Mouse (Mus musculus): ENCODE data around the gene Fzr1.

Fzr1 gene

DNA sequence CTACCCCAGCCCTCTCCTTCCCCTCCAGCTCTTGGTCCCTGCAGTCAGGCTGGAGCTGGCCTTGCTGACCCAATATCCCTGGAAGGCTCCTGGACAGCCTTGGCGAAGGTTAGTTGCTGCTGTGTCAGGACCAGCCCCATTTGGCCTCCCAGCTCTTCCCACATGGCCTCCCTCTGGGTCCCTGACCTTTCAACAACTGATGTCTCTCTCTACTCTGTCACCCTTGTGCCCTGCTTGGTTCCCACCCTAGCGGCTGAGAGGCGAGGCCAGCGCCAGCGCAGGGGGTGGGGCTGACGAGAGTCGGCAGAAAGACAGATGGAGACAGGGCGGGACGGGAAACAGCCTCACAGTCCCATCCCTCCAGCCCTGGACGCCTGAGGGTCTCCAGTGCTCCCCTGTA is 49.9 kb downstream of the Fzr1 start, which contains the start of gene Tbxa2r:
TSS of gene Tbxa2r (plus strand) at position 346 of the 400 bp plus-strand sequence.
- DNase-seq (ENCODE audit: low read depth) = no peak

DNA sequence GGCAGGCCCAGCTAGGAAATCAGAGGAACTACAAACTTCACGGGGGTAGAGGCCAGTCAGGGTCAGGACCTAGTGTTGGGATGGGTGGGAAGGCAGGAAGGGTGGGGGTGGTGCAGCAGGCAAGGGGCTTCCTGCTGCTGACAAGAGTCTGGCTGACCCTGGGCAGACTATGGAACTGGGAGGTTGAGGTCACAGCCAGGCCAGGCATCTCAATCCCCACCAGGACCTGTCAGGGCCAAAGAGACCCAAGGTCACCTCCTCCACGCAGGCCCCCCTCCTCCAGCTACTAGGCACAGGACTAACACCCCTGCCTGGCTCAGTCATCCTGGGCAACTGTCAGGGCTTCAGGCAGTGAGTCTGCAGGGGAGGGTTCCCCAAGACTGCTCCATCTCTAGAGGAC is 50.4 kb downstream of the Fzr1 start:
- DNase-seq (ENCODE audit: low read depth) = no peak

DNA sequence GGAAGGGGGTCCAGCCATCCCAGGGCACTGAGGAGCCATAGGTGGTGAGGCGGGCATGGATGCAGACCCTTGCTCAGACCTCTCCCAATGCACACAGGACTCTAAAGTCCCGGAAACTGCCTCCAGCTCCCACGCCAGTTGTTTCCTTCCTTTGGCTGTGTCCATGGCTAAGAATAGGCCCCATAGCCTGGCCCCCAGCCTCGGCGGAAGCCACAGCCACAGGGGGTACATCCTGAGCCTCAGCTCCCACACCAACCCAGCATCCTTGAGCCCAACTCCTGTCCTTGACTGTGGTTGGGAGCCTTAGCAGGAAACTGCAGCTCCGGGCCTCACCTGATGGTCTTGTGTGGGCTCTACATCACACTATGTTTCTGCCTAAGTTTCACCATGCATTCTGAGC is 51.5 kb downstream of the Fzr1 start:
- DNase-seq (ENCODE audit: low read depth) = no peak

DNA sequence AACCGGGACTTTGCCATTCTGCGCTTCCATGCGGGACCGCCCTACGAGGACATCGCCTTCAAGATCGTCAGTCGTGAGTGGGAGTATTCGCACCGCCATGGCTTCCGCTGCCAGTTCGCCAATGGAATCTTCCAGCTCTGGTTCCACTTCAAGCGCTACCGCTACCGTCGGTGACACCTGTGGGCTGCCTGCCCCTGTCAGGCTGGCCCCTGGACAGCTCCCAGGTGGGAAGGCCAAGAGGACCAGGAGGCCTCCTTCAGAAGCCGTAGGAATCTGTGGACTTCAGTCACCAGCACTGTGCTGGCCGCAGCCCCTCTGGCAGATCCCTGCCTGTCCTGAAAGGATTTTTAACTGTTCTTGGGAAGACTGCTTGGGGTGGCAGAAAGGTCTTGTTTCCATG is 52.5 kb downstream of the Fzr1 start:
- DNase-seq (ENCODE audit: low read depth) = no peak

DNA sequence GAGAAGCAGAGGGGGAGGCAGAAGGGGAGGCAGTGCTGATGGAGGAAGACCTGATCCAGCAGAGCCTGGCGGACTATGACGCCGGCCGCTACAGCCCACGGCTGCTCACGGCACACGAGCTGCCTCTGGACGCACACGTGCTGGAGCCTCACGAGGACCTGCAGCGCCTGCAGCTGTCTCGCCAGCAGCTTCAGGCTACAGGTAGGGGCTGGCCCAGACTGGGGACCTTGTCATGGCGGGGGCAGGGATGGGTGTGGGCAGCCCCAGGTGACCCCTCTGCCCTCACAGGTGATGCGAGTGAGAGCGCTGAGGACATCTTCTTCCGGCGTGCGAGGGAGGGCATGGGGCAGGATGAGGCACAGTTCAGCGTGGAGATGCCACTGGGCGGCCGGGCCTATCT is 53.1 kb downstream of the Fzr1 start:
- no peak for DNase-seq (ENCODE audit: low read depth)

DNA sequence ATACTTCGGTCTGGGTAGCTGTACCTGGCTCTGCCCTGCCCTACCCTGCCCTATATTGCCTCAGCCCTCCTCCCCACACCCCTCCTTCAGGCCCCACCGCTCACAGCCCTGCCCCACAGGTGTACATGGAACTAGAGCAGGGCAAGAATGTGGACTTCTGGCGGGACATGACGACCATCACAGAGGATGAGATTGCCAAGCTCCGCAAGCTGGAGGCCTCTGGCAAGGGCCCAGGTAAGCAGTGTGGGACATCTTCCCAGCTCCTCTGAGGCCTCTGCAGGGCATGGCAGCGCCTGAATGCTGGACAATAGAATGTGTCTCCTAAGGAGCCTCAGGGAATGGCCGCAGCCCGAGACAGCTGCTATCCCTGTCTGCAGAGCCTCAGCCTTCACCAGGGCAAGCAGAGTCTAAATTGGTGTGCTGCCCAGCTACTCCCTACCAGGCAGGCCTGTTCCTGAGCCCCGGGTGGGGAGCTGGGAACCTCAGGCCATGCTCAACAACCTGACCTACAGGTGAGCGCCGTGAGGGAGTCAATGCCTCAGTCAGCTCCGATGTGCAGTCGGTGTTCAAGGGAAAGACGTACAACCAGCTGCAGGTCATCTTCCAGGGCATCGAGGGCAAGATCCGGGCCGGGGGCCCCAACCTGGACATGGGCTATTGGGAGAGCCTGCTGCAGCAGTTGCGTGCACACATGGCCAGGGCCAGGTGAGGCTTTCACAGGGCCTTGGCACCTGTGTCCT is 54.4 kb downstream of the Fzr1 start:
- DNase-seq (ENCODE audit: low read depth) = no peak

DNA sequence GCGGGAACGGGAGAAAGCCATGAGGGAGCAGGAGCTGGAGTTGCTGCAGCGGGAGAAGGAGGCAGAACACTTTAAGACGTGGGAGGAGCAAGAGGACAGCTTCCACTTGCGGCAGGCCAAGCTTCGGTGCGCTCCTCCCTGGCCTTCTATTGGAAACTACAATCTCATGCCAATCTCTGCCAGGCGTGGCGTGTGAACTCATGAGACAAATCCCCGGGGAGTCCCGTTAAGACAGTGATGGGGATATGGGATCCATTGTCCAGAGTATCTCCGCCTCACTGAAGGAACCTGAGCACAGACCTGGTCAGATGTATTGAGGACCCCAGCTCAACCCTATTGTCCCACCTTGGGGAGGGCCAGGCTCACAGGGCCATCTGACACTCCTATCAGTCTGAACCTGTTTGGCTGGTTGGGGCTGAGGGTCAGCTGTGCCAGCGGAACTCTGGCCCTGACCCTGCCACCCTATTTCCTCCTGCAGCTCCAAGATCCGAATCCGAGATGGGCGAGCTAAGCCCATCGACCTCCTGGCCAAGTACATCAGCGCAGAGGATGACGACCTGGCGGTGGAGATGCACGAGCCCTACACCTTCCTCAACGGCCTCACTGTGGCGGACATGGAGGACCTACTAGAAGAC is 55.1 kb downstream of the Fzr1 start:
- no peak for DNase-seq (ENCODE audit: low read depth)

DNA sequence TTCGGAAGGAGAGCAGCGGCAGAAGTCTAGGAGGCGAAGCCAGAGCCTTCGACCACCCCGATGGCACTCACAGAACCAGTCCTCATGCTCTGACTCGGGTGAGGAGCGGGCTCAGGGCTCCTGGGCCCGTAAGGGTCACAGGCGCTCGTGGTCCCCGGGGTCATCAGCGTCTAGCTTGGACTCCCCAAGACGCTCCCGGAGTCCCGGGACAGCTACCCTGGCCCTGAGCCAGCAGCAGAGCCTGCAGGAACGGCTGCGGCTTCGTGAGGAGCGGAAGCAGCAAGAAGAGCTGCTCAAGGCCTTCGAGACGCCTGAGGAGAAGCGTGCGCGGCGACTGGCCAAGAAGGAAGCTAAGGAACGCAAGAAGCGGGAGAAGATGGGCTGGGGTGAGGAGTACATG is 55.9 kb downstream of the Fzr1 start:
- no peak for DNase-seq (ENCODE audit: low read depth)

DNA sequence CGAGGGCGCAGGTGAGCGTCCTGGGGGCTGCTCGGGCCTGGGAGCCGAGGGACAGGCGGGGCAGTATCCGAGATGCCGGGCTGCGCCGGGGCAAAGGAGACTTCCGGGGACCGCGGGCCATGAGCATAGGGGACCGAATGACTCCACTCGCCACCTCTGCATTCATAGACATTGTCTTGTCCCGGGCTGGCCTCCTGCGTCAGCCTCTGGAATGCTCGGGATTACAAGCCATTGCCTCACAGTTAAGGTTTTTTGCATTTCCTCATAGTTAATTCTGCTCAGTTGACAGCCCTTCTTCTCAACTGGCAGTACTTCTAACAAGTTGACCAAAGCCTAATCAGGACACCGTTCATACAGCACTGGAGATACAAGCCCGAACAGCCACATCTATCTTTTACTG is 56.9 kb downstream of the Fzr1 start:
- no peak for DNase-seq (ENCODE audit: low read depth)

DNA sequence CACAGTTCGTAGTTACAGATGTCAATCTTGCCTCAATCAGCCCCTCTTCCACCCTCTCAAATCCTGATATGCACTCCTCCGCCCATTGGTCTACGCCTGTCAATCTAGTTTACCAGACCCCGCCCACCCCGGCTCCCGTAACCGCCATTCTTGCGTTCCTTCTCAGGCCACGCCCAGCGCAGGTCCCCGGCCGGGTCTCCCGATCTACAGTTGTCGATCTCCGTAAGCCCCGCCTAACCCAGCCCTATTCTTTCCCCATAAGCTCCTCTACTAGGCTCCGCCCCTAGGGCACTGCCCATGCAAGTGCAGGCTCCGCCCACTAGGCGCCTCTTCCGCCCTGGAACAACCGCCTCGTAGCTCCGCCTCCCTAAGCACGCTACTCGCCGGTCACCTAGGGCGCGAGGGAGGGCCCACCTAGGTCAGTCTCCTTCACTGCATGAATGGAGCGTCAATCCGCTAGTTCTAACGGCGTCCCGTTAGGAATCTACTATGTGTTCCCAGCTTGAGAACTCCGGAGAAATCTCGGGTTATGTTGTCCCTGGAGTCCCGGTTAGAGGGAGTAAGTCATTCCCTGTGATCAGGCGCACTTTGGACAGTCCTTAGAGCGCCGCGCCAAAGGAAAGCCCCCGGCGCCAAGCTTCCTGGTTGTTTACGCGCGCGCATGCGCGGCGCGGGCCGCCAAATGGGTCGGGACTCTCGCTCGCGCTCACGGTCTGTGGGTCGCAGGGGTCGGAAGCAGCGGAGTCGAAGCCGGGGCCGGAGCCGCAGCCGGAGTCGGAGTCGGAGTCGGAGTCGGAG is 57.6 kb downstream of the Fzr1 start, which contains the start of gene Cactin:
TSS of gene Cactin (plus strand) at position 554 of the 798 bp plus-strand sequence.
- DNase-seq (ENCODE audit: low read depth) = peak; percentile 100

DNA sequence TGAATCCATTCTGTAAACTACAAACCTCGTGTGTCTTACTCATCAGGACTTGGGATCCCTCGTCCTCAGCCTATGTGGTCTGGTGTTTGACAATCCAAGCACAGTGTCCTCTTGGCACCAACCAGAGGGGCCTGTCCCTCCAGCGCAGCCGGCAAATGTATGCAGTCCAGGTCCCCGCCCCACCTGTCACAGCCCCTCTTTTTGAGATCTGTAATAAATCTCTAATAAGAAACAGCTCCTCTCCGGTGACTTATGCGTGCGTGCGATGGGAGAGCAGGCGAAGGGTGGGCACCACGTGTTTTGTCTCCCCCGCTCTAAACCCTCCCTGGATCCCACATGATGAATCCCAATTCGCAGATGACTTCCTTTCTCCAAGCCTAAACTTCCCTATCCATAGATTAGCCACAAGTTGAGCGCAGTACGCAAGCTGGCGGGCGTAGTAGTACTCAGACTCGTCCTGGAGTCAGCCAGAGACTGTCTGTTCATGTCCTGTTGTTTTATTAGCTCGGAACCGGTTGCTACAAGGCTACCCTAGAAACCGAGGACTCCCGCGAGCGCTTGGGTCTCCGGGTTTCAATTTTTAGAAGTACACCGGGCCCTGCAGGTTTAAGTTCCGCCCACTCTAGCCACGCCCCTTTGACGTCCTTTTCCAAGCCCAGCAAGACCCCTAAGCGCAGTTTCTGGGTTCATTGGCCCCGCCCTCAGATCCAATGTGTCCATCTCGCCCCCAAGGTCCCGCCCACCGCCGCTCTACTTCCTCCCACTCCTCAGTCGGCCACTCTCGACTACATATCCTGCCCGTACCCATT is 58.4 kb downstream of the Fzr1 start:
- peak; percentile 100 for DNase-seq (ENCODE audit: low read depth)

DNA sequence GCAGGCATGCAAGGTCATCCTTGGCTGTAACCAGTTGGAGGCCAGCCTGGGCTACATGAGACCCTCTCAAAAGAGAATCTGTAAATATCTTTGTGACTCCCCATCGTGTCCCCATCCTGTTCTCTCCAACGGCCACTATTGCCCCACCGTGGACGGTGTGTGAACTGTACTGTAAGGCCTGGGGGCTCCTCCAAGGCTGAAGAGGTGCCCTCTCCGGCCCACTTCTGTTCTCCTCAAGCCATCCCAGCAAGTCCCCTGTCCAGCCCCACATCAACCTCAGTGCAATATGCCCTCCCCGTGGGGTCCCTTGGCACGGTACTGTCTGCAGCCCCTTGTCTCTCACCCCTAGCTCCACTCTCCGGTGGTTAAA is 59.0 kb downstream of the Fzr1 start:
- DNase-seq (ENCODE audit: low read depth) = no peak

DNA sequence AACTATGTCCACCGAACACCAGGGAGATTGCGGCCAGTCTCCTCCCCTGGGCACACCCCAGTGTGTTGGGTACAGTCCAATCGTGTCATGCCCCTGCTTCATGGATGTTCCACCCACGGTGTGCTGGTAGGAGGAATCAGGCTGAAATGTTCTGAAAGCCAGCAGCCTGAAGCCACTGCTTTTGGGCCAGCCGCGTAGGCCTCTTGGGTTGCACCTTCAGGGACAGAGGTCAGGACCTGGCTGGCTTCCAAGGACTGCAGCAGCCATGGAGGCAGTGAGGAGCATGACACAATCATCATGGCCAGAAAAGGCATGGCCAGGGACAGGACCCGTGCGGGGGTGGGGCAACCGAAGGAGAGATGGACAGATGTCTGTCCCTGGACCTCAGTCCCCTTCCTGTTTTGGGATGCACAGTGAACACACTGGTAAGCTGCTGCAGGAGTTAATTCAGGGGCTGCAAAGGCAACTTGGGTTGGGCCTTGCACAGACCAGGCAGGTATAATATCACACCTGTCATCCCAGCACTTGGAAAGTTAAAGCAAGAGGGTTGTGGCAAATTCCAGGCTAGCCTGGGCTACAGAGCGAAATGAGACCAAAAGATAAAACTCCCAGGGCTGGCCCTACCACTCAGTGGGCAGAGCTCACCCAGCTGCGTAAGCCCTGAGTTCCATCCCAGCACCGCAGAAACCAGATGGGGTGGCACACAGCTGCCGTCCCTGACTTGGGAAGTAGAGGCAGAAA is 59.6 kb downstream of the Fzr1 start:
- no peak for DNase-seq (ENCODE audit: low read depth)

DNA sequence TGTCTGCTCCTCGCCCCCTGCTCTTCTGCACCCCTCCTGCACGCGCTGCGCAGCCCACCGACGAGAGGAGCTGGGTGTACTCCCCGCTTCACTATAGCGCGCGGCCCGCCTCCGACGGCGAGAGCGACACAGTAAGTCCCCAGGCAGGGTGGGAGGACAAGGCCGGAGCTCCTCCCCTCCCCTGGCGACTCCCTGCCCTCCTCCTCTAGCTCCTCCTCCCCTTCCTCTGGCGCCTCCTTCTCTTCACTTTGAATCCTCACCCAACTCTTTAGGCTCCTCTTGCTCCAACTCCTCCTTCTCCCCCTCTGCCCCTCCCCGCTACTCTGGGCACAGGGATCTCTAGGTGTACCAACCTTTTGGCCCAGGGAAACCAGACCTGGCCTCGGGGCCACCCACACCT is 61.0 kb downstream of the Fzr1 start:
- DNase-seq (ENCODE audit: low read depth) = no peak

DNA sequence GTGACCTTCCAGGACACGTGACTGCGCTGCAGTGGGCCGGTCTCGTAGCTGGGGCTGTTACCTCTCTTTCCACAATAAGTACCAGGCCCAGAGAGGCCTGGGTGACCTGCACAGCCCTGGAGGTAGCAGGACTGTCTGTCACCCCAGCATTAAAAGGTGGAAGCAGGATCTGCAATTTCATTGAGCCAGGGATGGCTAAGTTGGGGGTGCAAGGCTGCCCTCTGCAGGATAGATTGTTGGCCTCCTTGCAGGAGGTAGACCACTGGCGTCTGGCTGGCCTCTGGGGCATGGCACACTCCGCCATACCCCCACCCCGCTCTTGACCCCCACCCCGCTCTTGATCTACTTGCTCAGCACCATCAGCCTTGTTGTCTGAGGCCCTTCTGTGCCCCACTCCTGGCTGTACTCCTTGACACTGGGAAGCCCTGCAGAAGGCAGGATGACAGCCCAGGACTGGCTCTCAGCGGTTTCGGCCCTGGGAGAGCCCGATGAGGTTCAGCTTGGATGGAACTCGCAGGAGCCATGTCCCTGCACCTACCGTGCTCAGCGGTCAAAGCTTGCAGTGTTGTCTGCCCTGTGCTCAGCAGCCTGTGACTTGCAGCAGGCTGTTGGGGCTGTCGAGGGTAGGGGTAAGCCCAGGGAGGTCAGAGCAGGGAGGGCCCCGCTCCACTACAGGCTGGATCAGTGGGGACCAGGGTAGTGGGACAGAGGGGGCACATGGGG is 61.8 kb downstream of the Fzr1 start:
- no peak for DNase-seq (ENCODE audit: low read depth)

All from c-Kit-positive CD71-negative TER-119-negative erythroid progenitor cells, embryonic 14.5 days (primary cell).